Mouse (Mus musculus): ENCODE results near the gene Mdga1. TPM values are rescaled to one million over a fixed set of nuclear protein-coding genes. Genes with fewer than 3 reads are reported as not detected.

The Mdga1 gene
- polyA plus RNA-seq, 1 experiment from 2014 or later: 3.3 TPM

DNA sequence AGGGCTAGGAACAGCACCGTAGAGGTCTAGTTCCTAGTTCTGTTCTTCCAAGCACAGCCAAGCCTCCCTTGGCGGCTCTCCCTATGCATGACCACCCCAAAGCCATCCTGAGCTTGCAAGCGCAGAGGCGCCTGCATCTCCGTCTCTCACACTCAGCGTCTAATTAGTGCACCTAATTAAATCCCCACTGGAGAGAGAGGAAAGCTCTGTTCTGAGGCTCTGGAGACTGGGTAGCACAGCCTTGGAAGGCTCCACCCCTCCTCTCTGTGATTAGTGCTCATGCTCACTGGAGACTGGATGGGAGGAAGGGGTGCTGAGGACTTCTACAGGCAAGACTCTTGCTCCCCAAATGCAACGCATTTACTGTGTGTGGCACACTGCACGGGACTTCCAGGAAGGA lies 191.9 kb downstream of the Mdga1 start:
- H3K9ac ChIP-seq (ENCODE audit: low read length): no peak overlapping the region
- H3K4me2 ChIP-seq (ENCODE audit: low read depth, low read length): no peak overlapping the region
- no peaks in the 10 kb centered on the region for H3K9me3 ChIP-seq (ENCODE audit: control insufficient read depth, low read length)
- no peaks in the 10 kb centered on the region for H3K36me3 ChIP-seq (ENCODE audit: control insufficient read depth, insufficient read depth, low read length)
- no peaks in the 10 kb centered on the region for H3K27me3 ChIP-seq (ENCODE audit: control insufficient read depth, insufficient read depth, low read depth, low read length)
- WGBS: 73% methylated on average over 8 of the region's 8 CpGs
- no peak overlapping the region for H3K4me3 ChIP-seq (ENCODE audit: low read length)
- no peak overlapping the region for H3K27ac ChIP-seq (ENCODE audit: low read length)
- no peak for ATAC-seq (ENCODE audit: low read depth)
- no peaks in the 10 kb centered on the region for H3K4me1 ChIP-seq (replicated peaks; ENCODE audit: control insufficient read depth, insufficient read depth, low read length)

Other genes starting within 250 kb of the Mdga1 start
- 52.8 and 57.4 TPM in 2 replicates for gene Zfand3, start 34.6 kb upstream of the Mdga1 start, polyA plus RNA-seq (2015; fragmentation: Nextera tagmentation; extraction: Ambion mirVana)

All from lung, embryonic 16.5 days (tissue).